Mouse (Mus musculus): Measurements from ENCODE around the gene Grik5. TPM values are rescaled to one million over a fixed set of nuclear protein-coding genes. Genes with fewer than 3 reads are reported as not detected.

Grik5 gene
- polyA plus RNA-seq, 1 experiment = 9.8 TPM

DNA sequence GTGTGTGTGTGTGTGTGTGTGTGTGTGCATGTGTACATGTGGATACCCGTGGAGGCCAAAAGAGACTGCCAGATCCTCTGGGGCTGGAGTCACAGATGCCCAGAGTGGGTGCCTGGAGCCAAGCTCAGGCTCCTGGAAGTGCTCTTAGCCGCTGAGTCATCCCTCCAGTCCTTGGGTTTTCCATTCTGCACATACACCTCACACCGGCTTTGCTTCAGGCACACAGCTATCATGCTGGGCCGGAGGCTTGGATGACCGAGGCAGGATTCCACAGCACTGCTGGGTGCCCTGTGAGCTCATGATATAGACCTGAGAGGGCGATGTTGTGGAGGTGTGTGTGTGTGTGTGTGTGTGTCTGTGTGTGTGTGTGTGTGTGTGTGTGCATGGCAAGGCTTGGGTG lies 103.7 kb downstream of the Grik5 start:
- no peaks in the 10 kb centered on the region for H3K27me3 ChIP-seq (ENCODE audit: control insufficient read depth, insufficient read depth, insufficient read length)
- H3K79me3 ChIP-seq (ENCODE audit: low read depth) = no peaks in the 10 kb centered on the region
- peaks cover 3% of the 10 kb centered on the region for H3K36me3 ChIP-seq (ENCODE audit: control insufficient read depth, insufficient read depth)
- no peak overlapping the region for H3K4me3 ChIP-seq (ENCODE audit: insufficient read depth, poor library complexity, severe bottlenecking)
- TF ChIP-seq CEBPB (IDR thresholded peaks at IDR 0.05; ENCODE audit: low read depth) = no peak
- no peak for TF ChIP-seq FOSL1 (IDR thresholded peaks at IDR 0.05; ENCODE audit: insufficient read depth, low read length, poor library complexity, severe bottlenecking)
- no peak for TF ChIP-seq MAX (IDR thresholded peaks at IDR 0.05)
- TF ChIP-seq MYOD1 (IDR thresholded peaks at IDR 0.05; ENCODE audit: control insufficient read depth, insufficient read length, low read depth) = no peak
- TF ChIP-seq CTCF (IDR thresholded peaks at IDR 0.05; ENCODE audit: control insufficient read depth, insufficient read depth, insufficient read length) = no peak
- TF ChIP-seq USF1 (IDR thresholded peaks at IDR 0.05; ENCODE audit: low read depth) = no peak
- TF ChIP-seq MYOG (IDR thresholded peaks at IDR 0.05; ENCODE audit: control insufficient read depth, extremely low read depth, insufficient read length) = no peak
- H3K79me2 ChIP-seq (ENCODE audit: control insufficient read depth, insufficient read depth) = no peaks in the 10 kb centered on the region
- no peak overlapping the region for H3ac ChIP-seq (ENCODE audit: control insufficient read depth, insufficient read length, low read depth)

- no peaks in the 10 kb centered on the region for H3K79me2 ChIP-seq (ENCODE audit: control insufficient read depth, insufficient read depth)
- H3ac ChIP-seq (ENCODE audit: control insufficient read depth, insufficient read length, low read depth) = no peak overlapping the region
- peaks cover 3% of the 10 kb centered on the region for H3K36me3 ChIP-seq (ENCODE audit: control insufficient read depth, insufficient read depth)
- H3K27me3 ChIP-seq (ENCODE audit: control insufficient read depth, insufficient read depth, insufficient read length) = no peaks in the 10 kb centered on the region
- TF ChIP-seq USF1 (IDR thresholded peaks at IDR 0.05; ENCODE audit: low read depth) (no peak), MAX (IDR thresholded peaks at IDR 0.05) (no peak), MYOD1 (IDR thresholded peaks at IDR 0.05; ENCODE audit: control insufficient read depth, insufficient read length, low read depth) (no peak), CEBPB (IDR thresholded peaks at IDR 0.05; ENCODE audit: low read depth) (no peak), CTCF (IDR thresholded peaks at IDR 0.05; ENCODE audit: control insufficient read depth, insufficient read depth, insufficient read length) (no peak), FOSL1 (IDR thresholded peaks at IDR 0.05; ENCODE audit: insufficient read depth, low read length, poor library complexity, severe bottlenecking) (no peak), MYOG (IDR thresholded peaks at IDR 0.05; ENCODE audit: control insufficient read depth, extremely low read depth, insufficient read length) (no peak)
- no peaks in the 10 kb centered on the region for H3K79me3 ChIP-seq (ENCODE audit: low read depth)
- no peak overlapping the region for H3K4me3 ChIP-seq (ENCODE audit: insufficient read depth, poor library complexity, severe bottlenecking)
Measured at GRCm38 (mm10) chr7:24967966-24968365, 104.2 kb downstream of the Grik5 start.

GRCm38 (mm10) chr7:24964897-24965535 lies 107.1 kb downstream of the Grik5 start:
- Histone ChIP-seq H3K79me2 (ENCODE audit: control insufficient read depth, insufficient read depth) (no peaks in the 10 kb centered on the region), H3K4me3 (ENCODE audit: insufficient read depth, poor library complexity, severe bottlenecking) (no peak overlapping the region), H3K27me3 (ENCODE audit: control insufficient read depth, insufficient read depth, insufficient read length) (peaks cover 4% of the 10 kb centered on the region), H3K79me3 (ENCODE audit: low read depth) (no peaks in the 10 kb centered on the region), H3ac (ENCODE audit: control insufficient read depth, insufficient read length, low read depth) (no peak overlapping the region), H3K36me3 (ENCODE audit: control insufficient read depth, insufficient read depth) (peaks cover 3% of the 10 kb centered on the region)
- no peak for TF ChIP-seq FOSL1 (IDR thresholded peaks at IDR 0.05; ENCODE audit: insufficient read depth, low read length, poor library complexity, severe bottlenecking)
- TF ChIP-seq CTCF (IDR thresholded peaks at IDR 0.05; ENCODE audit: control insufficient read depth, insufficient read depth, insufficient read length) = peak; percentile 41

DNA sequence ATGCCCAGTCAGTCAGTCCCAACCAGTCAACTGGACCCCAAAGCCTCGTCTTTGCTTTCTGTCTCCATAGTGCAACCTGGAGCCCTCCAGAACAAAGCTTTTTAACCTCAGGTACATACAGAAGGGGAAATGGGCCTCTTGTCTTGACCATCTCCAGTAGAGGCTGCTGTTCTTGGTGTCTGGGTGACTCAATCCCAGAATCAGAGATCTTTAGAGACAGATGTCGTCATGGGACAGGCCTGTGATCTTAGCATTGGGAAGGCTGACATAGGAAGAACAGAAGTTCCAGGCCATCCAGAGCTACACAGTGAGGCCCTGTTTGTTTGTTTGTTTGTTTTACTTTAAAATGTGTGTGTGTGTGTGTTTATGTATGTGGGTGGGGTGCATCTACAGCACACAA lies 107.9 kb downstream of the Grik5 start:
- Histone ChIP-seq H3K4me3 (ENCODE audit: insufficient read depth, poor library complexity, severe bottlenecking) (no peak overlapping the region), H3K79me3 (ENCODE audit: low read depth) (no peaks in the 10 kb centered on the region), H3K27me3 (ENCODE audit: control insufficient read depth, insufficient read depth, insufficient read length) (peaks cover 4% of the 10 kb centered on the region), H3K79me2 (ENCODE audit: control insufficient read depth, insufficient read depth) (no peaks in the 10 kb centered on the region), H3ac (ENCODE audit: control insufficient read depth, insufficient read length, low read depth) (no peak overlapping the region), H3K36me3 (ENCODE audit: control insufficient read depth, insufficient read depth) (no peaks in the 10 kb centered on the region)
- TF ChIP-seq CTCF (IDR thresholded peaks at IDR 0.05; ENCODE audit: control insufficient read depth, insufficient read depth, insufficient read length) = no peak
- no peak for TF ChIP-seq CEBPB (IDR thresholded peaks at IDR 0.05; ENCODE audit: low read depth)
- TF ChIP-seq MAX (IDR thresholded peaks at IDR 0.05) = no peak
- TF ChIP-seq FOSL1 (IDR thresholded peaks at IDR 0.05; ENCODE audit: insufficient read depth, low read length, poor library complexity, severe bottlenecking) = no peak
- no peak for TF ChIP-seq MYOD1 (IDR thresholded peaks at IDR 0.05; ENCODE audit: control insufficient read depth, insufficient read length, low read depth)
- no peak for TF ChIP-seq USF1 (IDR thresholded peaks at IDR 0.05; ENCODE audit: low read depth)

Small RNAs within 50 kb of the gene (microRNA-seq; reads per million reads assigned to microRNA genes)
- gene Mir6537 (ENCODE audit: borderline microRNAs expressed) (not detected), gene Mir7046 (ENCODE audit: borderline microRNAs expressed) (not detected), gene Mir7047 (ENCODE audit: borderline microRNAs expressed) (not detected)

Other genes starting within 250 kb of the Grik5 start
- 25.5 TPM for gene Gm9844, start 210.1 kb downstream of the Grik5 start, polyA plus RNA-seq (2012; fragmentation: generic; extraction: Trizol)
- gene Lypd4, start 202.4 kb downstream of the Grik5 start, polyA plus RNA-seq (2012; fragmentation: generic; extraction: Trizol) = not detected
- not detected for gene Dmrtc2, start 202.3 kb downstream of the Grik5 start, polyA plus RNA-seq (2012; fragmentation: generic; extraction: Trizol)
- 3,185 TPM for gene Rps19, start 188.0 kb downstream of the Grik5 start, polyA plus RNA-seq (2012; fragmentation: generic; extraction: Trizol)
- gene Cd79a, start 175.0 kb downstream of the Grik5 start, polyA plus RNA-seq (2012; fragmentation: generic; extraction: Trizol) = 0.09 TPM
- 84.4 TPM for gene Arhgef1, start 169.4 kb downstream of the Grik5 start, polyA plus RNA-seq (2012; fragmentation: generic; extraction: Trizol)
- not detected for gene Gm4881, start 127.9 kb downstream of the Grik5 start, polyA plus RNA-seq (2012; fragmentation: generic; extraction: Trizol)
- 208 TPM for gene Rabac1, start 99.6 kb downstream of the Grik5 start, polyA plus RNA-seq (2012; fragmentation: generic; extraction: Trizol)
- gene Atp1a3, start 66.4 kb downstream of the Grik5 start, polyA plus RNA-seq (2012; fragmentation: generic; extraction: Trizol) = 0.22 TPM
- 15.5 TPM for gene Zfp574, start 221 bp upstream of the Grik5 start, polyA plus RNA-seq (2012; fragmentation: generic; extraction: Trizol)
- gene Pou2f2, start 107.4 kb upstream of the Grik5 start, polyA plus RNA-seq (2012; fragmentation: generic; extraction: Trizol) = 0.02 TPM
- gene Dedd2, start 148.3 kb upstream of the Grik5 start, polyA plus RNA-seq (2012; fragmentation: generic; extraction: Trizol) = 5.3 TPM
- gene Zfp526, start 149.1 kb upstream of the Grik5 start, polyA plus RNA-seq (2012; fragmentation: generic; extraction: Trizol) = 5.4 TPM
- 87.3 TPM for gene Gsk3a, start 165.5 kb upstream of the Grik5 start, polyA plus RNA-seq (2012; fragmentation: generic; extraction: Trizol)
- gene Erf, start 178.4 kb upstream of the Grik5 start, polyA plus RNA-seq (2012; fragmentation: generic; extraction: Trizol) = 61.8 TPM
- 79.5 TPM for gene Cic, start 195.4 kb upstream of the Grik5 start, polyA plus RNA-seq (2012; fragmentation: generic; extraction: Trizol)
- 90.8 TPM for gene Pafah1b3, start 225.6 kb upstream of the Grik5 start, polyA plus RNA-seq (2012; fragmentation: generic; extraction: Trizol)
- not detected for gene Prr19, start 229.1 kb upstream of the Grik5 start, polyA plus RNA-seq (2012; fragmentation: generic; extraction: Trizol)
- 0.13 TPM for gene Tmem145, start 233.8 kb upstream of the Grik5 start, polyA plus RNA-seq (2012; fragmentation: generic; extraction: Trizol)
- 31.9 TPM for gene Megf8, start 244.8 kb upstream of the Grik5 start, polyA plus RNA-seq (2012; fragmentation: generic; extraction: Trizol)

Measured in C2C12 (cell line).